Mouse (Mus musculus): ENCODE measurements around the gene Dlec1. TPM values are rescaled to one million over a fixed set of nuclear protein-coding genes. Genes with fewer than 3 reads are reported as not detected.

Gene Dlec1
- polyA plus RNA-seq, 1 experiment = 4.6 TPM

GRCm38 (mm10) chr9:119181241-119181728 is 79.0 kb downstream of the Dlec1 start:
- TF ChIP-seq POLR2A (IDR thresholded peaks at IDR 0.05; ENCODE audit: extremely low read depth, insufficient read depth, low read length) (no peak), CTCF (IDR thresholded peaks at IDR 0.05; ENCODE audit: extremely low read depth, insufficient read depth, low read length) (no peak)
- Histone ChIP-seq H3K4me3 (ENCODE audit: insufficient read depth, low read length) (no peak overlapping the region), H3K4me1 (ENCODE audit: control insufficient read depth, insufficient read depth, low read length) (no peaks in the 10 kb centered on the region), H3K27ac (ENCODE audit: insufficient read depth, low read length) (no peak overlapping the region)

DNA sequence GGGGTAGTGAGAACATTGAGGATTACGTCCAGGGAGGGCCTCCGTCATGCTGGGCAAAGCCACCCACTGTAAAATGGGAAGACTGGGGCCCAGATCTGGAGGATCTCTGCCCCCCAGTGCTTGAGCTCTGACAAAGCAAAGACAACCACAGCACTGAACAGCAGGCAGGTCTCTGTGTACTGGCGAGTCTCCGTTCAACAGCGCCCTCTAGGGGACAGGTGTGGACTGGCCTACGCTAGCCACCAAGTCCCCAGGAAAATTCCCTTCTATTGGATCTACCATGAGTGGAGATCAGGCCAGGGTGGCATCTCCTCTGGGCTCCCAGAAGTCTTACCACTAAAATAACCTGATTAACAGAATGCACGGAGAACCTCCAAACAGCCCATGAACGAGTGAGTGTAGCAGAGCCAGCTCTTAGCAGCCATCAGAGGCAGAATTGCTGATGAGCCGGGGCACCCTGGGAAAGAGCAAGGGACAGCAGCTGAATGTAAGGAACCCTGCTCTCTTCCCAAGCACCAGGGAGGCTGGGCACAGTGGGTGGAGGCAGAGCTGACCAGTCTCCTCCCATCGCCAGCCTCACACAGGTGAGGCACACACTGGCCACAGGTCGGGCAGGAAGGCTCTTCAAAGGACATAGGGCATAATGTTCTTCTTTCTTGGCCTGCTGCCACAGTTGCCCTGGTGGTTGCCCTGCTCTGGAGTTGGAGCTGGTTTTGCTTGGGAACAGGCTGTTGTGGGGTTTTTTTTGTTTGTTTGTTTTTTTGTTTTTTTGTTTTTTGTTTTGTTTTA is 90.1 kb downstream of the Dlec1 start:
- H3K4me1 ChIP-seq (ENCODE audit: control insufficient read depth, insufficient read depth, low read length) = no peaks in the 10 kb centered on the region
- no peak overlapping the region for H3K4me3 ChIP-seq (ENCODE audit: insufficient read depth, low read length)
- no peak overlapping the region for H3K27ac ChIP-seq (ENCODE audit: insufficient read depth, low read length)
- TF ChIP-seq CTCF (IDR thresholded peaks at IDR 0.05; ENCODE audit: extremely low read depth, insufficient read depth, low read length) = peak; percentile 58
- no peak for TF ChIP-seq POLR2A (IDR thresholded peaks at IDR 0.05; ENCODE audit: extremely low read depth, insufficient read depth, low read length)

Other genes with a start within 250 kb of the Dlec1 start
- 30.3 and 35.1 TPM in 2 replicates for gene Ctdspl, start 176.0 kb upstream of the Dlec1 start, polyA plus RNA-seq (2012; rRNA removed)
- gene Vill, start 49.7 kb upstream of the Dlec1 start, polyA plus RNA-seq (2012; rRNA removed) = 15.1 and 19.4 TPM in 2 replicates
- gene Plcd1, start 9.0 kb upstream of the Dlec1 start, polyA plus RNA-seq (2012; rRNA removed) = 21.7 and 24.2 TPM in 2 replicates
- 1.0 and 1.5 TPM in 2 replicates for gene Acaa1b, start 54.6 kb downstream of the Dlec1 start, polyA plus RNA-seq (2012; rRNA removed)
- not detected in 2 replicates for gene Gm47289, start 56.7 kb downstream of the Dlec1 start, polyA plus RNA-seq (2012; rRNA removed)
- gene Slc22a13, start 106.6 kb downstream of the Dlec1 start, polyA plus RNA-seq (2012; rRNA removed) = not detected in 2 replicates
- gene Oxsr1, start 219.9 kb downstream of the Dlec1 start, polyA plus RNA-seq (2012; rRNA removed) = 44.2 and 46.9 TPM in 2 replicates
- gene Acaa1a, start 237.2 kb downstream of the Dlec1 start, polyA plus RNA-seq (2012; rRNA removed) = 141 and 149 TPM in 2 replicates
- gene Myd88, start 238.9 kb downstream of the Dlec1 start, polyA plus RNA-seq (2012; rRNA removed) = 5.4 TPM in 2 replicates